Mouse (Mus musculus) megakaryocyte progenitor cell, adult 5-6 weeks (primary cell): ENCODE measurements around the gene Ptpn7. TPM values are rescaled to one million over a fixed set of nuclear protein-coding genes. Genes with fewer than 3 reads are reported as not detected.
"Not testable (repeated sequence)": the region's sequence is repeated elsewhere in the genome, so short reads cannot be mapped to it uniquely, and the experiment has no call there.

Experiments
- ATAC-seq: replicated peaks from 2 replicates; pipeline ENCODE4 v1.8.0; 2016; ENCODE audit warnings: mild to moderate bottlenecking, moderate TSS enrichment, inconsistent platforms; ENCODE audit not compliant: poor library complexity
- total RNA-seq, 2 experiments: library from RNA; stranded (forward) in 1 of 2; stranded (reverse) in 1 of 2; fragments of 157-497, 149-512 nt in 1 of 2; fragments of 200-1000 nt in 1 of 2; gene quantifications; 2 replicates each; pipeline versions ENCODE4 v1.2.3 to v1.2.4; 2015 to 2017

Ptpn7 gene
- total RNA-seq, 2 experiments from 2014 or later = 75.4 to 112 TPM

GRCm38 (mm10) chr1:135182975-135183374 is 50.5 kb downstream of the Ptpn7 start:
- ATAC-seq = no peak

DNA sequence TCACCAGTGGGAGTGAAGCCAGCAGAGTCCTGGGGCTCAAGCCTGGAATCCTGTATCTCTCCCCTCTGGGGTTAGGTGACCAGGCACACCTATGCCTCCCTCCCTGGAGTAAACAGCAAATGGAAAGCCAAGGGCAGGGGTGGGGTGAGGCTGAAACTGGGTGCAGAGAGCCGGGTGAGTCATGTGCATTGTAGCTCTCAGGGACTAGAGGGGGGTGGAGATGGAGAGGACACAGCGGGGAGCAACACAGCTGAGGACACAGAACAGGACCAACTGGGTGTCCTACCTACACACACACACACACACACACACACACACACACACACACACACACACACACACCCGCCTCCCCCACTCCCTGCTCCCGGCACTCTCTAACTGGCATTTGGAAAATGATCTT is 50.9 kb downstream of the Ptpn7 start:
- ATAC-seq = no peak

DNA sequence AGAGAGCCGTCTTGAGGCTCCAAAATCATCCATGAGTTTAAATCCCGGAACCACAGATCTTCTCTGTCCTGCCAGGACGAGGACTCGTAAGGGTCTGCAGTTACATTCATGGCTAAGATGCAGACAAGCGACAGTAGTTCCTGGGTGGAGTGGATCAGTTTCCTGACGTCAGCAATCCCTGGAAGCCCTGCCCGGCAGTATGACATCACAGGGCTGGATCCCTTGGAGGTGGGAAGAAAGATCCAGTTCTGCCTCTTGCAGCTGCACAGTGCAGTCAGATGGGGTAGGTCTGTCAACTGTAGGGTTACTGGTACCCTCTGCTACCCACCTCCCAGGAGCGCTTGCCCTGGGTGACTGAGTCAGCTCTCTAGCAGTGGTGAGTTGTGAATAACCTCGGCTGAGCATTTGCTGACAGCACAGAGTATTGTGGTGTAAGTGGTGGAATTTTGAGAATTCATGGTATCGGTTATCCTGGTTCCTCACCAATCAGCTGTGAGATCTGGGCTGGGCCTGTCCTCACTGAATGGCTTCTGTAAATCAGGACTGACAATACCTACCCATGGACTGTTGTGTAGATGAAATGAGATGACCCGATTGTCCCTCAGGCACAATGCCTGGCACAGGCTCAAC is 51.6 kb downstream of the Ptpn7 start:
- no peak for ATAC-seq

- ATAC-seq = no peak
Observed at GRCm38 (mm10) chr1:135185936-135186335, 53.4 kb downstream of the Ptpn7 start.

- no peak for ATAC-seq
Observed at GRCm38 (mm10) chr1:135186427-135186826, 53.9 kb downstream of the Ptpn7 start.

DNA sequence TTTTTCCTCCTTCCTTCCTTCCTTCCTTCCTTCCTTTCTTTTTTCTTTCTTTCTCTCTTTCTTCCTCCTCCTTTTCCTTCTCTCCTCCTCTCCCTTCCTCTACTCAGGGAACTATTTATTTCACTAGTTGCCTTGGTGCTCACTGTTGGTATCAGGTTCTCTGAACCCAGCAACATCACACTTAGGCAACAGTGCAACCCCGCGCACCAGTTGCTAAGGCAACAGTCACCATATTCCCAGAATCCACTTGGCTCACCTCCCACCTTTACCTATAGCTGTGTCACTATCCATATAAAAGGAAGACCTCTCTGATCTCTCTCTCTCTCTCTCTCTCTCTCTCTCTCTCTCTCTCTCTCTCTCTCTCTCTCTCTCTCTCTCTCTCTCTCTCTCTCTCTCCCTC is 54.5 kb downstream of the Ptpn7 start:
- ATAC-seq = not testable (repeated sequence)

- no peak for ATAC-seq
Observed at GRCm38 (mm10) chr1:135188197-135188596, 55.7 kb downstream of the Ptpn7 start.

DNA sequence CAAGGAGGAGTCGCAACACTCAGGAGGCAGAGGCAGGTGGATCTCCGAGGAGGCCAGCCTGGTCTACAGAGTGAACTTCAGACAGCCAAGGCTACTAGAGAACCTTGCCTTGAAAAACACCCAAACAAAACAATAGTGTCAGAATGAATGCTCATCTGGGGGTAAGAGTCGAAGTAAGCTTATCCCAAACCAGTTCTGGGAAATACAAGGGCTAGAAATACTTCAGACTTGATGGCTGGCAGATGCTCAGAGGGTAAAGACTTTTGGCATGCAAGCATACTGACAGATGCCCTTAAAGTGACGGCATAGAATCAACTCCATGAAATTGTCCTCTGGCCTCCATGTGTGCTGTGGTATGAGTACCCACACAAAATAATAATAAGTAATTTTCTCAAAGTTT is 56.7 kb downstream of the Ptpn7 start:
- ATAC-seq = no peak

GRCm38 (mm10) chr1:135194335-135194734 is 61.8 kb downstream of the Ptpn7 start:
- not testable (repeated sequence) for ATAC-seq

Other genes starting within 250 kb of the Ptpn7 start
- 7.4 and 7.5 TPM in 2 replicates for gene Ppp1r12b, start 176.8 kb upstream of the Ptpn7 start, total RNA-seq (2015)
- 5.6 and 7.8 TPM in 2 replicates for gene Ppp1r12b, start 176.8 kb upstream of the Ptpn7 start, total RNA-seq (2017)
- 53.3 and 56.6 TPM in 2 replicates for gene Ube2t, start 170.1 kb upstream of the Ptpn7 start, total RNA-seq (2015)
- gene Ube2t, start 170.1 kb upstream of the Ptpn7 start, total RNA-seq (2017) = 16.1 and 20.1 TPM in 2 replicates
- 0.05 TPM in 1 of 2 replicates, not detected in the other for gene Lgr6, start 27.4 kb upstream of the Ptpn7 start, total RNA-seq (2015)
- 0.08 TPM in 1 of 2 replicates, not detected in the other for gene Lgr6, start 27.4 kb upstream of the Ptpn7 start, total RNA-seq (2017)
- 32.1 and 35.1 TPM in 2 replicates for gene Arl8a, start 14.1 kb downstream of the Ptpn7 start, total RNA-seq (2015)
- 18.4 and 19.9 TPM in 2 replicates for gene Arl8a, start 14.1 kb downstream of the Ptpn7 start, total RNA-seq (2017)
- not detected in 2 replicates for gene Gpr37l1, start 35.0 kb downstream of the Ptpn7 start, total RNA-seq (2015)
- not detected in 2 replicates for gene Gpr37l1, start 35.0 kb downstream of the Ptpn7 start, total RNA-seq (2017)
- gene Elf3, start 125.9 kb downstream of the Ptpn7 start, total RNA-seq (2015) = not detected in 2 replicates
- 0.17 TPM in 1 of 2 replicates, not detected in the other for gene Elf3, start 125.9 kb downstream of the Ptpn7 start, total RNA-seq (2017)
- 79.1 and 93.5 TPM in 2 replicates for gene Rnpep, start 151.4 kb downstream of the Ptpn7 start, total RNA-seq (2015)
- gene Rnpep, start 151.4 kb downstream of the Ptpn7 start, total RNA-seq (2017) = 77.3 and 83.4 TPM in 2 replicates
- gene Timm17a, start 181.1 kb downstream of the Ptpn7 start, total RNA-seq (2015) = 81.8 and 87.0 TPM in 2 replicates
- gene Timm17a, start 181.1 kb downstream of the Ptpn7 start, total RNA-seq (2017) = 36.7 and 48.2 TPM in 2 replicates
- not detected in 2 replicates for gene Lmod1, start 192.1 kb downstream of the Ptpn7 start, total RNA-seq (2015)
- not detected in 2 replicates for gene Lmod1, start 192.1 kb downstream of the Ptpn7 start, total RNA-seq (2017)
- not detected in 2 replicates for gene Shisa4, start 242.5 kb downstream of the Ptpn7 start, total RNA-seq (2015)
- not detected in 2 replicates for gene Shisa4, start 242.5 kb downstream of the Ptpn7 start, total RNA-seq (2017)